Mouse (Mus musculus) heart, adult 2 months (tissue): ENCODE results near the gene Tgtp2. TPM values are rescaled to one million over a fixed set of nuclear protein-coding genes. Genes with fewer than 3 reads are reported as not detected.
"Not testable (repeated sequence)": the region's sequence is repeated elsewhere in the genome, so short reads cannot be mapped to it uniquely, and the experiment has no call there.

Experiments
- DNase-seq, 2 experiments: peaks; one replicate each; pipeline ENCODE4 v3.0.0; 2021
- H3K27ac ChIP-seq: fragments of 200-600 bp; 2 replicates; pipeline ENCODE4 v1.8.1; 2022
- H3K27me3 ChIP-seq: fragments of 200-500 bp; 2 replicates; pipeline ENCODE4 v1.6.1; 2012; ENCODE audit warnings: mild to moderate bottlenecking, low read length, inconsistent platforms, mixed read lengths; ENCODE audit not compliant: control insufficient read depth, insufficient read depth
- H3K36me3 ChIP-seq: fragments of 200-500 bp; 2 replicates; pipeline ENCODE4 v1.6.1; 2012; ENCODE audit warnings: low read length, inconsistent platforms; ENCODE audit not compliant: control insufficient read depth, insufficient read depth
- H3K4me1 ChIP-seq: fragments of 200-500 bp; 2 replicates; pipeline ENCODE4 v1.6.1; 2011; ENCODE audit warnings: low read length; ENCODE audit not compliant: control insufficient read depth, insufficient read depth
- H3K4me3 ChIP-seq: fragments of 200-600 bp; 2 replicates; pipeline ENCODE4 v1.8.1; 2022
- H3K79me2 ChIP-seq: fragments of 200-500 bp; replicated peaks from 2 replicates; pipeline ENCODE4 v1.6.1; 2012; ENCODE audit warnings: mild to moderate bottlenecking, inconsistent platforms, low read length, moderate library complexity, mixed read lengths; ENCODE audit not compliant: control insufficient read depth, insufficient read depth
- H3K9ac ChIP-seq: fragments of 200-500 bp; 2 replicates; pipeline ENCODE4 v1.6.1; 2012; ENCODE audit warnings: low read depth, mild to moderate bottlenecking, control low read depth, inconsistent platforms, low read length, mixed read lengths
- CTCF ChIP-seq: fragments of 200-600 bp; IDR thresholded peaks from 2 replicates; pipeline ENCODE4 v1.8.1; 2022; ENCODE audit warnings: antibody characterized with exemption, mild to moderate bottlenecking, moderate library complexity
- EP300 ChIP-seq: fragments of 200-500 bp; IDR thresholded peaks from 2 replicates; pipeline ENCODE4 v1.6.1; 2011; ENCODE audit warnings: low read depth, low read length, control low read depth; ENCODE audit not compliant: insufficient read depth
- POLR2A ChIP-seq: fragments of 200-500 bp; IDR thresholded peaks from 2 replicates; pipeline ENCODE4 v1.6.1; 2011; ENCODE audit warnings: mild to moderate bottlenecking, low read depth, low read length, control low read depth; ENCODE audit not compliant: insufficient read depth
- WGBS: fragments of 180-500 bp; shearing (Covaris S2); methylation state at CpG from one replicate; pipeline ENCODE4 v1.1.7; 2018; 5-methylcytosine and 5-hydroxymethylcytosine counted together
- intact Hi-C: fragments of 180-260 bp; cut with DNase I; formaldehyde crosslinking; loops from one replicate; pipeline ENCODE4 v1.15.1; 2025
- long read RNA-seq: library from polyadenylated mRNA; stranded (forward); transcript quantifications from one replicate; pipeline ENCODE4 v2.0.0, GENCODE M21; 2021
- polyA plus RNA-seq: library from polyadenylated mRNA; depleted of rRNA; stranded (reverse); fragments of >200 nt; gene quantifications from 2 replicates; pipeline ENCODE4 v1.2.3, GENCODE M21; 2012; rRNA removed
- total RNA-seq, 2 experiments: library from RNA; stranded (reverse); gene quantifications; 2 replicates each; pipeline ENCODE4 v1.2.3; 2021

The Tgtp2 gene
- total RNA-seq (1 to 10 TPM; 1.2 to 6.9 TPM), polyA plus RNA-seq (7.2 and 10.3 TPM in 2 replicates)
- long read RNA-seq, partial matches to known transcripts = 0 of 2 reads
- long read RNA-seq, other reads (novel, unspliced or antisense) = 0 of 2 reads

GRCm38 (mm10) chr11:49063713-49064469, at the start of gene Tgtp2:
Gene Tgtp2 (minus strand): TSS chr11:49064206.
- not testable (repeated sequence) for H3K36me3 ChIP-seq
- H3K27ac ChIP-seq = peak within 1 kb of the TSS; percentile 74

GRCm38 (mm10) chr11:49112624-49113219, 48.7 kb upstream of the Tgtp2 start:
- 48% methylated on average over 6 of the region's 6 CpGs for WGBS
- TF ChIP-seq POLR2A = no peak
- TF ChIP-seq CTCF = no peak
- TF ChIP-seq EP300 = no peak
- H3K4me1 ChIP-seq = peaks cover 7% of the 10 kb centered on the region
- peak overlapping the region; percentile 73; the same call in 1 of the 2 replicates for H3K27ac ChIP-seq
- H3K27me3 ChIP-seq = no peaks in the 10 kb centered on the region
- no peak for DNase-seq
- no peak overlapping the region for H3K9ac ChIP-seq
- intact Hi-C loops = no loop called here
- H3K4me3 ChIP-seq = no peak overlapping the region
- peaks cover 2% of the 10 kb centered on the region; the same call in 1 of the 2 replicates for H3K36me3 ChIP-seq
- H3K79me2 ChIP-seq = no peaks in the 10 kb centered on the region

More at GRCm38 (mm10) chr11:49063713-49064469, at the start of gene Tgtp2:
- intact Hi-C loops, H3K27me3 ChIP-seq, H3K79me2 ChIP-seq, H3K4me1 ChIP-seq, DNase-seq: not testable (repeated sequence)
- Histone ChIP-seq H3K4me3 (peak within 1 kb of the TSS; percentile 10; the same call in 1 of the 2 replicates), H3K9ac (peak within 1 kb of the TSS; percentile 45; the same call in 1 of the 2 replicates)
- WGBS = 28% methylated on average over 5 of the region's 5 CpGs
- TF ChIP-seq POLR2A = peak; percentile 60; the same call in 1 of the 2 replicates

GRCm38 (mm10) chr11:49111000-49111399, 47.0 kb upstream of the Tgtp2 start:
- Histone ChIP-seq H3K79me2 (no peaks in the 10 kb centered on the region), H3K9ac (no peak overlapping the region), H3K4me3 (no peak overlapping the region), H3K36me3 (peaks cover 2% of the 10 kb centered on the region; the same call in 1 of the 2 replicates), H3K4me1 (peaks cover 8% of the 10 kb centered on the region), H3K27ac (peak overlapping the region; percentile 43), H3K27me3 (no peaks in the 10 kb centered on the region)
- intact Hi-C loops = no loop called here
- 31% methylated on average over 1 of the region's 1 CpGs for WGBS
- no peak for DNase-seq
- TF ChIP-seq CTCF = no peak
- no peak for TF ChIP-seq POLR2A
- TF ChIP-seq EP300 = no peak

GRCm38 (mm10) chr11:49108833-49109232, 44.8 kb upstream of the Tgtp2 start:
- Histone ChIP-seq H3K4me1 (peaks cover 10% of the 10 kb centered on the region), H3K27ac (no peak overlapping the region), H3K79me2 (no peaks in the 10 kb centered on the region), H3K4me3 (no peak overlapping the region), H3K27me3 (no peaks in the 10 kb centered on the region), H3K36me3 (peaks cover 2% of the 10 kb centered on the region; the same call in 1 of the 2 replicates), H3K9ac (no peak overlapping the region)
- no peak for DNase-seq
- intact Hi-C loops = loop anchor here (5.0 kb wide), 1 partner anchor 143 kb away; no protein-coding TSS in a partner anchor
- 46% methylated on average over 1 of the region's 1 CpGs for WGBS
- TF ChIP-seq CTCF = peak; percentile 75
- no peak for TF ChIP-seq EP300

GRCm38 (mm10) chr11:49107650-49108537, 43.9 kb upstream of the Tgtp2 start:
- H3K27me3 ChIP-seq = no peaks in the 10 kb centered on the region
- H3K27ac ChIP-seq = peak overlapping the region; percentile 47; the same call in 1 of the 2 replicates
- TF ChIP-seq CTCF = no peak
- TF ChIP-seq EP300 = no peak
- TF ChIP-seq POLR2A = no peak
- peaks cover 2% of the 10 kb centered on the region; the same call in 1 of the 2 replicates for H3K36me3 ChIP-seq
- H3K4me1 ChIP-seq = peaks cover 7% of the 10 kb centered on the region
- DNase-seq = no peak
- no peaks in the 10 kb centered on the region for H3K79me2 ChIP-seq
- H3K4me3 ChIP-seq = no peak overlapping the region
- H3K9ac ChIP-seq = no peak overlapping the region
- intact Hi-C loops = loop anchor here (2.0 to 5.0 kb wide), 3 partner anchors 79 to 317 kb away; partner anchors contain the start of gene Btnl9
- 48% methylated on average over 10 of the region's 10 CpGs for WGBS
